8 mouse cellular contexts compared by ENCODE assay signal in genomic region chr6:148047650-148047988, GRCm38 (mm10). TPM values are rescaled to one million over a fixed set of nuclear protein-coding genes. Genes with fewer than 3 reads are reported as not detected.
DNase-seq lines count a peak whose midpoint lies in the region; ATAC-seq lines count a peak whose summit lies in the region.

No protein-coding gene starts in this region.

- ATAC-seq in frontal cortex, adult (ENCODE audit: low TSS enrichment), result peak; percentile 51
- peak; percentile 15; the same call in 1 of the 2 replicates for ATAC-seq in neural tube, embryonic 11.5 days (ENCODE audit: insufficient read depth, low FRiP score, low TSS enrichment)
- no peak for ATAC-seq in inflammation-experienced regulatory T-cells, adult 6 months

- peak overlapping the region; percentile 73 for H3K4me2 ChIP-seq in neural tube, embryonic 11.5 days (ENCODE audit: low read depth)

- DNase-seq in frontal cortex, postnatal 25 days (ENCODE audit: low spot score in 2 of 2), result no peak
- no peak for DNase-seq in neural tube, embryonic 11.5 days (ENCODE audit: low spot score)
- DNase-seq in neural tube, embryonic 10.5 days (ENCODE audit: extremely low spot score, low spot score), result no peak
- no peak for DNase-seq in midbrain, embryonic 10.5 days (ENCODE audit: low spot score)
- DNase-seq in thymus, postnatal 14 days, result no peak
- DNase-seq in left cerebral cortex, adult 11 months (ENCODE audit: low spot score), result no peak

- no peak overlapping the region; the same call in 1 of the 2 replicates for H3K9ac ChIP-seq in neural tube, embryonic 11.5 days (ENCODE audit: low read length)

- H3K27me3 ChIP-seq in neural tube, embryonic 11.5 days (ENCODE audit: control insufficient read depth, insufficient read depth, low read length), result no peaks in the 10 kb centered on the region
- H3K27me3 ChIP-seq in midbrain, embryonic 10.5 days (ENCODE audit: low read depth, poor library complexity, severe bottlenecking), result peaks cover 29% of the 10 kb centered on the region

- no peaks in the 10 kb centered on the region for H3K9me3 ChIP-seq in neural tube, embryonic 11.5 days (ENCODE audit: control insufficient read depth, low read length)
- H3K9me3 ChIP-seq in midbrain, embryonic 10.5 days (replicated peaks), result no peaks in the 10 kb centered on the region

- H3K27ac ChIP-seq in neural tube, embryonic 11.5 days (ENCODE audit: low read depth, low read length), result no peak overlapping the region
- H3K27ac ChIP-seq in midbrain, embryonic 10.5 days (replicated peaks), result no peak overlapping the region

- no peaks in the 10 kb centered on the region for H3K36me3 ChIP-seq in neural tube, embryonic 11.5 days (ENCODE audit: control insufficient read depth, insufficient read depth, low read length)
- no peaks in the 10 kb centered on the region for H3K36me3 ChIP-seq in midbrain, embryonic 10.5 days

- peak overlapping the region; percentile 33 for H3K4me3 ChIP-seq in neural tube, embryonic 11.5 days (ENCODE audit: low read depth, low read length)
- peak overlapping the region; percentile 58 for H3K4me3 ChIP-seq in midbrain, embryonic 10.5 days

- H3K4me1 ChIP-seq in neural tube, embryonic 11.5 days (ENCODE audit: control insufficient read depth, insufficient read depth, low read length), result 0 out of 2 replicates have a peak, but pooled peaks cover 4% of the 10 kb centered on the region
- peaks cover 9% of the 10 kb centered on the region for H3K4me1 ChIP-seq in midbrain, embryonic 10.5 days

RNA-seq across cellular contexts. Expression of gene Far2, which starts 0.6 kb away (rescaled TPM):
- 2.1 and 2.4 TPM in 2 replicates for polyA plus RNA-seq in neural tube, embryonic 11.5 days (2014; fragmentation: Nextera tagmentation; extraction: Ambion mirVana)
- 1.9 TPM in 2 replicates for polyA plus RNA-seq in midbrain, embryonic 10.5 days (2016; fragmentation: Nextera tagmentation; extraction: Ambion mirVana)
- 1 to 10 TPM; 2.1 to 4.4 (median 3.2) TPM for polyA plus RNA-seq in inflammation-experienced regulatory T-cells, adult 6 months (2017; shearing (Covaris generic))
